Mouse (Mus musculus) ES-E14 (cell line): ENCODE results near the gene Tut7.

Experiments
- CHD2 ChIP-seq: IDR thresholded peaks from 2 replicates; pipeline ENCODE4 v1.6.1; 2014; ENCODE audit warnings: mild to moderate bottlenecking, low read depth, low read length, inconsistent platforms
- HCFC1 ChIP-seq: IDR thresholded peaks from 2 replicates; pipeline ENCODE4 v1.6.1; 2012; ENCODE audit warnings: low read length, inconsistent platforms, borderline replicate concordance; ENCODE audit not compliant: insufficient read depth
- MAFK ChIP-seq: IDR thresholded peaks from 2 replicates; pipeline ENCODE4 v1.6.1; 2014; ENCODE audit warnings: mild to moderate bottlenecking, low read depth, low read length, inconsistent platforms; ENCODE audit not compliant: insufficient read depth
- ZC3H11A ChIP-seq: IDR thresholded peaks from 2 replicates; pipeline ENCODE4 v1.6.1; 2012; ENCODE audit warnings: low read depth, mild to moderate bottlenecking, inconsistent platforms, low read length, borderline replicate concordance
- ZNF384 ChIP-seq: IDR thresholded peaks from 2 replicates; pipeline ENCODE4 v1.6.1; 2012; ENCODE audit warnings: low read depth, low read length, inconsistent platforms

DNA sequence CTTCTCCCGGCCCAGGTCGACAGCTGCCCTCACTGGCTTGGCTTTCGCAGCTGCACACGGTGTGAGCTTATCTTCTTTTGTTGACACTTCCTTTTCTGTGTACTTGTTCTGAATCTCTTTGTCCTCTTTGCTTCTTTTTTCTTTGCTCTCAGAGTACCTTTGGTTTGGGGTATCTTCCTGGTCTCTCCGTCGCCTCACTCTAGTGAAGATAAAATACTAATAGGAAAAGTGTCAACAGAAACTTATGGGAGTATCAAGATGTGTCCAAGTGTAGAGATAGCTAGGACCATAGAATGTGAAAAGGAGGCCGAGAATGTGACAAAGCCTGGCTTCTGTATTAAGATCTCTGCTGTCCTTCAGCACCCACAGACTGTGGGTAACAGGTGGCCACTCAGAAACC is 40.8 kb downstream of the Tut7 start, which contains the start of gene Gm49354:
- TF ChIP-seq CHD2 (no peak), MAFK (no peak), HCFC1 (no peak), ZC3H11A (no peak), ZNF384 (no peak)
